Mouse (Mus musculus) mouse embryonic stem cell (cell line): ENCODE measurements around the gene Tnr.

Experiments used
- in situ Hi-C, 2 experiments: fragments of 300-500 bp; cut with MboI; formaldehyde crosslinking; loops; 1 replicate in 1 of 2; 3 replicates in 1 of 2; pipeline ENCODE4 v1.14.3; 2019 to 2020; ENCODE audit warnings: low sequenced_read_pairs in 2 of 2, low pct_unique_long_range_greater_than_20kb in 1 of 2, mixed read lengths in 1 of 2; ENCODE audit not compliant: unreplicated experiment in 1 of 2

Tnr gene

DNA sequence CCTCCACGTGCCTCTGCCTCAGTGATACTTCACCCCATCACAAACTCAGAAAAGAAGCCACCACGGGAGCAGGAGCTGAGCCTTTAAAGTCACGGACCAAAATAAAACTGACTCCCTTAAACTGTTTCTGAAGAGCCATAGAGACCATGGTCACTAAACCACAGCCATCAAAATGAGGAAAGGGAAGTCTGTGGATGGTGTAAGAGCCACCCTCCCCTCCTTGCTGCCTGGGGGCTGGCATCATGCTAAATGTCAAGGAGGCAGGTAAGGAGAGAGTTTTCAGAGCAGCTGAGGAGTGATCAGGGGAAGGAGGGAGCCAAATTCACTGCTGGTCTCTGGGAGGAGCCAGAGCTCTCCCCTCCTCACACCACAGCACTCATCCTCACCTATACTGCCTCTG lies 290.8 kb downstream of the Tnr start:
- in situ Hi-C loops = no loop called here

DNA sequence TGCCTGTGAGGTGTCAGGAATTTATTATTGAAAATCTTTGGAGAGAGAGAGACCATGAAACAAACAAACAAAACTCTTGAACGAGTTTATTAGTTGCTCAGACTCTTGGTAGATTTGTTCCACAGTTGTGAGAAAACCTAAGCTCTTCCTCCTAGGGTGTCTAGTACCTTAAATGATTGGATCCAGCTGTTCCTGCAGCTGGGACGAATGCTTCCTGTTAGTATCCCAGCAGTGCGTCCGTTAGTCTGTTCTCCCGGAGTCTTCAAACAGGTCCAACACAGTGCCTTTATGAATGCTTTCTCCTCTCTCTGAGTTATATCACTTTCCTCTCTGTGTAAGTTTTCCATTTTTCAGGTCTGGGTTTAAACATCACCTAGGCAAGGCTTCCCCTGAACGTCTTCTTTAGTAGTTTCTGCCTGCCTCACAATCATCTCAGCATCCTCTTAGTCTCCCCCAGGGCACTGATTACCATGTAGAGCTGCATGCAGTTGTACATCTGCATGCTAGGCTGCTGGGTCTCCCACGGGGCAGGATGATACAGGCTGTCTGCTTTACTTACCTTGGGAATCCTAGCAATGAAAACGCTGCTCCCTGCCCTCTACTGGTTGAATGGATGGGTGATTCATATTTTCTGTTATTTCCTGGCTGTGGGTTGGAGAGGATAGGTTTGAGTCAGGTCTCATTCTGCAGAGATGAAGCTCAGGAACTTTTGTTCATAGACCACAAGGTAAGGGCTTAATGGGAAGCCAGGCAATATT lies 293.2 kb downstream of the Tnr start:
- in situ Hi-C loops = no loop called here

DNA sequence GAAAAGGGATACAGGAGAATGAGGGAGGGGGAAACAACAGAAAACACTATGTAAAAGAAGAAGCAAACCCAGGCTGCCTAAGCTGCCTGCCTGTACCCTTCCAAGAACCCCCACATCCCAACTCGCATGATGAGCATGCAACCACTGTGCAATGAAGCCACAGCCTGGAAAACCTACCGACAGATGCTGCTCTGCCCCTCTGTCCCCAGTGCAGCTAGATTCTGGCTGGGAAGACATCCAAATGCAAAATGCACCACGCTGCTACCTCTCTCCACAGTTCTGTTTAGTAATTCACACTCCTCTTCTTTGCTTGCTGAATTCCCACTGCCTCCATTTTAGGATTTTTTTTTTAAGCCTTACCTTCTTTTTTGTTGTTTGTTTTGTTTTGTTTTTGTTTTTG lies 295.9 kb downstream of the Tnr start:
- in situ Hi-C loops = no loop called here

DNA sequence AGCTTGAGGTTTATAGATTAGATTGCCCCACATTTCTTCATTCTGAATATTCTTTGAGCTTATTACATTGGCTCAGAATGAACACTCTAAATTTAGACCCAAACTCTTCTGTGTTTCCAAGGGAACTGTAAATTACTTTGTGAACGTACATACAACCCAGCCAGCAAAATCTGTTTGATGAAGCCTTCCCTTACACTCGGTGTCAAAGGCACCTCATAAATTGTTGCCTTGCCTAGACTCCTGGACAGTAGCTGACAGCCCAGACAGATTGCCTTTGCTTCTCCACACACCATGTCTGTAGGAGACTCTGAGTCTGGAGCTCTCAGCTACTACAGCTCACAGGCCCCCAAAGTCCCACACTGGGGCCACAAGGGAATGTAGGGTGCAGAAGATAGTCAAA lies 298.8 kb downstream of the Tnr start:
- in situ Hi-C loops = no loop called here

DNA sequence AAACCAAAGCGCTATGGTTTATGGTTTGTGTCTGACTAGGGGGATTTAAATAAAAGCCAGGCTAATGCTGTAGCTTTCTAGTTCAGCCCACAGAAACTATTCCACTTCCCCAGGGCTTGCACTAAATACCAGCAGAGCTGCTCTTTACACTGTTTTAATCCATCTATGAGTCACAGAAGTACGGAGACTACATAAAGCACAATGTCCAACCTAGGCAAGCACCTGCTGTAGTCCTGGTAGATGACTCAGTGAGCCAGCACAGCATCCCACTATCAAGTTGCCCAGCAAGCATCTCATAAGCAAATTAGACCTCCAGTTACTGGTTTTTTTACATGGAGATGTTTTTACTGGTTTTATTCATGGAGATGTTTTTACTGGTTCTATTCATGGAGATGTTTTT lies 305.0 kb downstream of the Tnr start:
- in situ Hi-C loops = no loop called here

DNA sequence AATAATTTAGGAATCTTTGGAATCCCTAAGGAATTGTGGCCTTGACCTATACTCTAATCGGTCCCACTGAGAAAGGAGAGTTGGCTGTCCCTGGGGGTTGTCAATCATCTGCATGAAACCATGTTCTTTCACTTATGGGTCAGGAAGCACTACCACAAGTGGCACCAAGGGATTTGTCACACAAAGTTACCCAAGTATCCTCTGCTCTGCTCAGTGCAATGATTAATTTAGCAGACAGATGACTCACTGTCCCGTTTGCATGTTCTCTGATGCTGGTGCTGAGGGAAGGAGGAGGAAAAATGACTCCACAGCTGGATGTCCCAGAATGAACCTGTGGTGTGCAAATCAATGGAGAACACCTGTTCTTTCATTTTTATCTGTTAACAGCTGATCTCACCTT lies 309.6 kb downstream of the Tnr start:
- in situ Hi-C loops = no loop called here

DNA sequence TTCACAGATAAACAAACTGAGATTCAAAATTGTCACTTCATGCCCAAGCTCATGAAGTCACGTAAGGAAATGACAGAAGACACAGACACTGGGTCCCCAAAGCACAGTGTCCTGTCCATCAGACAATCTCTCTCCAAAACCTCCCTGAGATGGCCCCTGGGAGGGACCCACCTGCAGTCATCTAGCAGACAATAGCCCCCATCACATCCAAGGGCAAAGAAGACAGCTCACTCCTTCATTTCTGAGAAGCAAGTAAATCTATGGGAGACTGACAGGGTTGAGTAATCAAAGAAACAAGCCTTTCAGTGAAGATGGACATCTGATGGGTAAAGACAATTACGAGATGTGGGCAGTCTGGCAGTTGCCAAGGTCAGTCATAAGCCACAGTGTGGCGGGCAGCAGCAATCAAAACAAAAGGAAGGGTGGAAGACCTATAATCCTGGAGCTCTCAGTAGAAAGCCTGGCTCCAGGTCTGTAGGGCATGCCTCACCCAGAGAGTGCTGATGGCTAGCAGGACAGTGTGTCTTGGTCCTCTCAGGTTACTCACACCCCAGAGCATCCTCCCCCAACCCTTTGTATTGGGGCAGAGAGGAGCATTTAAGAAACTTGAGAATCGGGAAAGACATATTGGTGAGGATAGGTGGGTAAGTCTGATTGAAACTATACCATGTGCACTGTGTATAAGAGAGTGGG lies 310.2 kb downstream of the Tnr start:
- in situ Hi-C loops = no loop called here

DNA sequence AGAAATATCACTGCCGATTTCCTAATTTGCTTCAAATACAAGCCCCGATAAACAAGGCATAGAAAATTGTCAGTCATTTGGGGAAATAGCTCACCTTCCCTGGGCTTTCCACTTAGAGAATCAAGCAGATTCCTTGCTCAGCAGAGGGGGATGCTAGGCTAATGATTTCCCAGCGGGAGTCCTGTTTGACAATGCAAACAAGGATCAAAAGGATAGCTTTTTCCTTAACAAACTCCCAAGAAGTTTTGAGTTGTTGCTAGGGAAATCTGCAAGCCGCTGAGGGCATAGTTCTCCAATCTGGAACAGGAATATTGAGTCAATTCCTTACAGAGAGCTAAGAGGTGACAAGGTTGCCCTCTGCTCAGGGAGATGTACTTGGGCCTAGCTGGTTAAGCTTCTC lies 311.6 kb downstream of the Tnr start:
- in situ Hi-C loops = no loop called here

DNA sequence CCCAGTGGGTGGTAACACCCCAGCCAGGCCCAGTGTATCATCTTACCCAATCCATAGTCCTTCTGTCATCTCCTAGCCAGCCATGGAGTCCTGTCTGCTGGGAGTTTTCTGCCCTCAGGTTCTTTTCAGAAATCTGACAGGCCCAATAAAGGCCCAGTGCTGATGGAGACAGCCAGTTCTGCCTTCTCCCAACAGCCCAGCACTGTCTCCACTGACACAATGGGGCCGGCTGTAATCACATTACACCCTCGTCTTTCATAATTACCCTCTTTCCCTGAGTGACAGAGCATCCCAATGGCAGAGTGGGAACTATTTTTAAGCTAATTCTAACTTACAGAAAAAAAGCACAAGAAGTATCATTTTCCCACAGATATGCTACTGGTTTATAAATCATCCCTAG lies 316.8 kb downstream of the Tnr start:
- in situ Hi-C loops = no loop called here

DNA sequence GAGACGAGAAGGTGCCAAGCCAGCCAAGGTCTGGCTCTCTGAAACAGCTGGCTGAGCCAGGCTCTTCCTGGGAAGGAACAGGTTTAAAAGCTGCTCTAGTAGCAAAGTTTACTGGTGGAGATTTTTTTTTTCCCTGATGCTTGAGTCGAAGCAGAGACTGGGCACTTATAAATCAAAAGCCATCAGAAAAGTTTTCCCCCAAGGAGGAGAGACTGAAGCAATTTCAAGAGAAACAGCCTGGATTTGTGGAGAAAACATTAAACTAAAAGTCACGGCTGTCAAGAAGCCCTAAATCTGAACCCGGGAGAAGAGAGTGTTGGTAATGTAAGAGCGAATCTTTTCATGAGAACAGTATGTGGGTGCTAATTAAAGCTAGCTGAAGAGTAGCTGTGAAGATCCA lies 319.3 kb downstream of the Tnr start:
- in situ Hi-C loops = no loop called here

DNA sequence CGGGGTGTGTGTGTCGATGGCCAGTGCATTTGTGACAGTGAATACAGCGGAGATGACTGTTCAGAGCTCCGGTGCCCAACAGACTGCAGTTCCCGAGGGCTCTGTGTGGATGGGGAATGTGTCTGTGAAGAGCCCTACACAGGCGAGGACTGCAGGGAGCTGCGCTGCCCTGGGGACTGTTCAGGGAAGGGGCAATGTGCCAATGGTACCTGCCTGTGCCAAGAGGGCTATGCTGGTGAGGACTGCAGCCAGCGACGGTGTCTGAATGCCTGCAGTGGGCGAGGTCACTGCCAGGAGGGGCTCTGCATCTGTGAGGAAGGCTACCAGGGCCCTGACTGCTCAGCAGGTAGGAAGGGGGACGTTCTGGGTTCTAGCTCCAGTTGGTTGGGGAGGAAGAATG lies 328.5 kb downstream of the Tnr start:
- in situ Hi-C loops = no loop called here

DNA sequence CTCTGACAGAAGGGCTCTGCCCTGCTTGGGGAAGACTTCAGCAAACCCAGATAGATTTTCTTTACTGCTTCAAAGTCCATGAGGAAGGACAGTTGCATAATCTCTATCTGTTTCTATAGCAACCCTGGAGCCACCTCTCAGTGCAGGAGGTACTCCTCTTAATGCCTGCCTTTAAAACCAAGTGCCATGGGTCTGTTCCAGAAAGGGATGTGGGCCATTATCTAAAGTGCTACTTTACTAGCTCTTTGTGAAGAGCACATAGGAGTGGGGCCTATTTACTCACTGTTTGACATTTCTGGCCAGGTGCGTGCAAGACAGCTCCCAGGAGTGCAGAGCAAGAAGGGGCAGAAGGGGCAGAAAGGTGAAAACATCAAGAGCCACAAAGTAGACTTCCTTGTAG lies 330.7 kb downstream of the Tnr start:
- in situ Hi-C loops = no loop called here

DNA sequence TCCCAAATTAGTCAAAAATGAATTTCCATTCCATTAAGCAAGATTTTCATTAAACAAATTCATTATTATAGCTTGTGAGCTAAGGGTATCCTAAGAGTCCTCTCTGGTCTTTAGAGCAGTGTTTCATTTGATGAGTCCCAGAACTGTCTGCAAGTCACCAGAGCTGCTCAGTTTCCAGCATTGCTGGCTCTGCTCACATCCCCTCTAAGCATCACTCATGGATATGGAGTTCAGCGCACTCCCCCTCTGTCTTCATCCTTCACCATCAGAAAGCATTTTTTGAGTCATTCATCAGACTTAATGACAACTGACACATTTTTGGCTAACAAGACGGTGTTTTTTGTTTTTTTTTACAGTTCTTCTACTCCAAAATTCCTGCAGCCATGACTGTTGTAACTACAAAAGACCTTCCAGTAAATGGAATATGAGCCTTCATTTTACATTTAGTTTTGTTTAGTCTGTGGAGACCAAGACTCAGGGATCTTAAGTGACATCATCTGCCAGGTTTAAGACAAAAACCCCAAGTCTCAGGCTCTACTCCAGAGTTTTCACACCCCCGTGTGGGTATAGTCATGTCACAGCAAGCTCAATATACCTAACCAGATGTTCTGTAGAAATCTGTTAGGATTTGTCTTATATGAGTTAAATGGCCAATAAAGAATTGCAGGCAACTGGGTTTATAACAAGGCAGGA lies 338.4 kb downstream of the Tnr start:
- in situ Hi-C loops = no loop called here

DNA sequence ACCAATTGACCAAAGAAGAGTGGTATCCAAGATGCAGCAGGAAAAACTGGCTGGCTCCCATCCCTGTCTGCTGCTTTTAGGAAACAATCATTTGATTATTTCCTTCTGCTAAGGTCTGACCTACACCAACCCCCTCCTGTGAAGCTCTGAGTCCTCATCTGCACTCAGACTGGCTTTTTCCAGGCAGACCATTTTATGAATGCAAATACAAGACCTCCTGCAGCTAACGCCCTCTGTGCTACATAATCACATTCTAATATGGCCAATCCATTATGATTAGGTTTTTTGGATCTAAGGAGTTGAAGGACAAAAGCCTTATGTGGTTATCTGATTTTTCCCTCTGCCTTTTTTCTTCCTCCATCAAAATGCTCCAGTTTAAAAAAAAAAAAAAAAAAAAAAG lies 342.1 kb downstream of the Tnr start:
- in situ Hi-C loops = no loop called here

DNA sequence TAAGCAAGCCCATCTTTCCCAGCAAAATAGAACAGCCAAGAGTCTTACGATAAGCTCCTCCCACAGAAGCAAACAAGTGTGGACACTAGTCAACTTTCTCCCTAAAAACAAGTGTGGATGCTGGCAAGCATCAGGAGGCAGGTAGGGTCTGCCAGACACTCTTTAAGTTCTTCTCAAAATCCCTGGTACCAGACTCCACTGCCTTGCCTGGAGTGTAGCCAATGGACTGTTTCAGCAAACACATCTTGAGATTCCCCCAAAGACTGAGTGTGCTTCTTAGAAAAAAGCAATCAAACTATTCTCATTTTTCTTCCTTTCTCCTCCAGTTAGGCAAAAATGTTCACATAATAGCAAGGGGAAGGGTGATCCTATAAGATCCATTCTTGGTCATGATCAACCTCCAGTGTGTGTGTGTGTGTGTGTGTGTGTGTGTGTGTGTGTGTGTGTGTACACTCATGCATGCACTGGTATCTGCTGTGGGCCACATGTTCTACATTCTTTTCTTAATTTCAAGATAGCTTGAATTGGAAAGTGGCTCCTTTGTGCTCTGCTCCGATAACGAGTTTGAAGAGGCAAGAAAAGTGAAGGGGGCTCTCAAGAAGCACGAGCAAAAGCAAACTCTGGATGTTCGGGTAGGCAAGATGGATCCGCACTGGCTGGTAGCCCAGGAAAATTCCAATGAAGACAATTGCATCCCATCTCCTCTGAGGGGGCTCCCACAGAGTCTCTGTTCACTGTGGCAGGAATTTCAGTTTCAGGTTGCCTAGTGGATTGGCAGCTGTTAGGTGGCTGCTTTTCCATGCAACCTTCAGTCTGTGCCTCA lies 346.3 kb downstream of the Tnr start:
- in situ Hi-C loops = no loop called here

DNA sequence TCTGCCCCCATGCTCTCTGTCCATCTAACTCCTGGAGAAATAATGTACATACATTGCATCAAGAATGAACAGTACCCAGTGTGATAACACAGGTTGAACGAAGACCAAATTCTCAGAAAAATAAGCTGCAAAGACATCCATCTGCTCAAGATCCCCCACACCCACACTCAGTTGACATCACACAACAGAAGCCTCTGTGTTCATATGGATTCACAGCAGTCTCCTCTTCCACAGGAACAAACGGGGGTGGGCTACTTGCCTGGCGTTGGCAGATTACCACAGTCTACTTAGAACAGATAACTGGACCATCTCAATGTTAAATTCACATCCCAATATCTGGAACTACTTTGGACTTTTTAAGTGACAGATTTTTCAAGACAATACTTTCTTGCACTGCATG lies 349.3 kb downstream of the Tnr start:
- in situ Hi-C loops = no loop called here

DNA sequence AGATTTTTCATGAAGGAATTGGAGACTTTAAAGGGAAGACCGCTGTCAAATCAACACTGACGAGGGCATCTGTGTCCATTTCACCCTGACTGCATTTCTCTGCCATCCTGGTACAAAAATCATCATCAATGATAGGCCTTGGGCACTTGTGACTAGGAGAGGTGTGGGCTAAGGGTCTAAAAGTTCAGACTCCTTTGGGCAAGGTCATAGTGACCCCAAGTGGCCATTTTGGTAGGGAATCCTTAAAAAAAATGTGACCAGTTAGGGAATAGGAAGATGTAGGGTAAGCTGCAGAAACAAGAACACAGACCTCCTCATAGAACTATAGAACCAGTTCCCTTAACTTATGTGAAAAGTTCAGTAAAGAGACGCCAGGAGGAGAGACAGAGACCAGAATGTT lies 355.1 kb downstream of the Tnr start:
- in situ Hi-C loops = no loop called here

DNA sequence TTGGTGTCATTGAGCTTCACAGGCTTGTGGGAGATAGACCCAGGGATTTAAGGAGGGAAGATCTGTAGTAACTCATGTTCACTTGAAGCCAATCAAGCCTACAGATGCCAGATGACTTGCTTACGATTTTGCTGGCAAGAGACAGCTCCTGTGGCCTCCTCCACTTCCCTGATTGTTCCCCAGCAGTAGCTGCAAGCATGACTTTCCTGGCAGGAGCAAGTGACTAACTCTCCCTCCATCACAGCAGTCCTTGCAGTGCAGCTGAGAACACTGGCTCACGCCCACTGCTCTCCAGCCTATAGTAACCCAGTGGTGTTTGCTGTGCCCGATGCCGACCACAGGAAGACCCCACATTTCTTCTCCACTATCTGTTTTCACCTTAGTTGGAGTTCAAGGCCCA lies 356.3 kb downstream of the Tnr start:
- in situ Hi-C loops = no loop called here

DNA sequence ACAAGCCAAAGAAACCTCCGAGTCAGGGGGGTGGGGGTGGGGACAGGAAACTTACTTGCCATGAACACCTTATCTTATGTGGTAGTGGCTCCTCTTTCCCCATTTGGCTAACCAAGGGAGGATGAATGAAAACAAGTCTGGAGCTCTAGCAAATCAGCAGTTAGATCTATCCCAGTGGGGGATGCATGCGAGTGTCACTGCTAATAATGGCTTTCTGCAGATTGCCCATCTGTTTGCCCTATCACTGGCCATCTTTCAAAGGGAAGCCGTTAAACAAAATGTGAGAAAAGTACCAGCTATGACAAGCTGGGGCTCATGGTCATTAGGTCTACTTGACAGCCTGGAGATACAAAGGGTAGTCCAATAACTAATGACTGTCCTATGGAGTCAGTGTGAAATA lies 361.9 kb downstream of the Tnr start:
- in situ Hi-C loops = no loop called here
